11 mouse cellular contexts compared by ENCODE assay signal in genomic region chr7:30289714-30290399, GRCm38 (mm10). TPM values are rescaled to one million over a fixed set of nuclear protein-coding genes. Genes with fewer than 3 reads are reported as not detected.
DNase-seq lines count a peak whose midpoint lies in the region; ATAC-seq lines count a peak whose summit lies in the region.
"Had no signal": no experiment of that assay in that cellular context is flagged by ENCODE, and none has a peak within 500 bp of the region (broad histone marks: within the 10 kb centered on the region; RNA-seq: fewer than 3 reads in every experiment).

No protein-coding gene starts in this region.

- no peaks in the 10 kb centered on the region for H3K27me3 ChIP-seq in neural tube, embryonic 15.5 days (replicated peaks)
- H3K27me3 ChIP-seq in intestine, embryonic 14.5 days (replicated peaks; ENCODE audit: control insufficient read depth, insufficient read depth, low read length), result no peaks in the 10 kb centered on the region
- no peaks in the 10 kb centered on the region for H3K27me3 ChIP-seq in stomach, embryonic 14.5 days (ENCODE audit: control insufficient read depth, insufficient read depth, low read length)

- WGBS in neural tube, embryonic 15.5 days, result 60% methylated on average over 10 of the region's 10 CpGs
- 53% methylated on average over 10 of the region's 10 CpGs for WGBS in intestine, embryonic 14.5 days
- 65% methylated on average over 10 of the region's 10 CpGs for WGBS in stomach, embryonic 14.5 days

- peaks cover 38% of the 10 kb centered on the region for H3K4me1 ChIP-seq in neural tube, embryonic 15.5 days
- H3K4me1 ChIP-seq in intestine, embryonic 14.5 days (replicated peaks; ENCODE audit: control insufficient read depth, insufficient read depth, low read length), result peaks cover 6% of the 10 kb centered on the region
- H3K4me1 ChIP-seq in stomach, embryonic 14.5 days (ENCODE audit: control insufficient read depth, insufficient read depth, low read length), result no peaks in the 10 kb centered on the region

- intact Hi-C loops in heart, postnatal 25 days (cut with DNase I), result no loop called here

- no peak for ATAC-seq in neural tube, embryonic 15.5 days (ENCODE audit: low FRiP score)
- ATAC-seq in intestine, embryonic 14.5 days (replicated peaks; ENCODE audit: low FRiP score, low TSS enrichment, low read depth), result peak; percentile 53; the same call in 1 of the 2 replicates
- peak; percentile 59; the same call in 1 of the 2 replicates for ATAC-seq in stomach, embryonic 14.5 days (ENCODE audit: insufficient number of reproducible peaks, insufficient read depth, low FRiP score, low read depth)
- no peak for ATAC-seq in CD4-positive, CD25-positive, alpha-beta regulatory T cell, adult 4 months
- ATAC-seq: inflammation-experienced regulatory T-cells, adult 6 months had no signal

- no peak overlapping the region for H3K4me3 ChIP-seq in neural tube, embryonic 15.5 days (replicated peaks)
- H3K4me3 ChIP-seq in intestine, embryonic 14.5 days (ENCODE audit: low read depth, low read length), result no peak overlapping the region
- no peak overlapping the region for H3K4me3 ChIP-seq in stomach, embryonic 14.5 days (ENCODE audit: low read depth, low read length)

- peaks cover 15% of the 10 kb centered on the region for H3K36me3 ChIP-seq in neural tube, embryonic 15.5 days
- peaks cover 9% of the 10 kb centered on the region for H3K36me3 ChIP-seq in intestine, embryonic 14.5 days (ENCODE audit: control insufficient read depth, insufficient read depth, low read length)
- no peaks in the 10 kb centered on the region; the same call in 1 of the 2 replicates for H3K36me3 ChIP-seq in stomach, embryonic 14.5 days (ENCODE audit: control insufficient read depth, insufficient read depth, low read length)
- H3K36me3 ChIP-seq: G1E had no signal

- DNase-seq in heart, adult 11 months, result peak; percentile 91
- no peak for DNase-seq in heart, postnatal 25 days (ENCODE audit: low spot score)
- DNase-seq in neural tube, embryonic 10.5 days (ENCODE audit: extremely low spot score, low spot score), result peak; percentile 30
- DNase-seq in intestine, embryonic 14.5 days (ENCODE audit: low spot score), result no peak
- no peak for DNase-seq in spleen, postnatal 36 days (ENCODE audit: low spot score in 2 of 2)

- H3K9me3 ChIP-seq in neural tube, embryonic 15.5 days (replicated peaks), result no peaks in the 10 kb centered on the region
- no peaks in the 10 kb centered on the region for H3K9me3 ChIP-seq in intestine, embryonic 14.5 days (ENCODE audit: control insufficient read depth, low read length)
- H3K9me3 ChIP-seq in stomach, embryonic 14.5 days (ENCODE audit: control insufficient read depth, low read depth, low read length), result no peaks in the 10 kb centered on the region
- H3K9me3 ChIP-seq: G1E; megakaryocyte, embryonic 14.5 days had no signal

- H3K27ac ChIP-seq in neural tube, embryonic 15.5 days (replicated peaks), result no peak overlapping the region; the same call in 1 of the 2 replicates
- 0 out of 2 replicates have a peak overlapping the region, but pooled peaks have one; percentile 35 for H3K27ac ChIP-seq in intestine, embryonic 14.5 days (ENCODE audit: low read depth)
- H3K27ac ChIP-seq in stomach, embryonic 14.5 days (ENCODE audit: low read length), result no peak overlapping the region

- H3K4me2 ChIP-seq in neural tube, embryonic 15.5 days, result no peak overlapping the region
- H3K4me2 ChIP-seq in intestine, embryonic 14.5 days (ENCODE audit: low read length), result no peak overlapping the region
- no peak overlapping the region for H3K4me2 ChIP-seq in stomach, embryonic 14.5 days (replicated peaks; ENCODE audit: low read depth, low read length)

- H3K9ac ChIP-seq in neural tube, embryonic 15.5 days (replicated peaks), result no peak overlapping the region
- no peak overlapping the region for H3K9ac ChIP-seq in intestine, embryonic 14.5 days (ENCODE audit: low read length)
- no peak overlapping the region for H3K9ac ChIP-seq in stomach, embryonic 14.5 days (replicated peaks; ENCODE audit: low read depth, low read length)

RNA-seq across cellular contexts. Expression of gene Clip3, which starts 1.7 kb away (rescaled TPM):
- 1 to 10 TPM; 7.0 to 7.7 TPM for total RNA-seq in heart, postnatal 25 days (2021)
- 82.4 and 89.7 TPM in 2 replicates for polyA plus RNA-seq in neural tube, embryonic 15.5 days (2015; fragmentation: Nextera tagmentation; extraction: Ambion mirVana)
- polyA plus RNA-seq in intestine, embryonic 14.5 days (2014; fragmentation: Nextera tagmentation; extraction: Ambion mirVana), result 41.4 and 46.1 TPM in 2 replicates
- 52.8 and 53.9 TPM in 2 replicates for polyA plus RNA-seq in stomach, embryonic 14.5 days (2014; fragmentation: Nextera tagmentation; extraction: Ambion mirVana)
- 1 to 10 TPM; 5.5 to 6.5 TPM for polyA plus RNA-seq in CD4-positive, CD25-positive, alpha-beta regulatory T cell, adult 4 months (2017; shearing (Covaris generic))
- polyA plus RNA-seq: G1E had no signal

RNA-seq across cellular contexts. Expression of gene Wdr62, which starts 9.6 kb away (rescaled TPM):
- total RNA-seq in heart, postnatal 25 days (2021), result 1 to 10 TPM; 1.1 to 1.8 TPM
- 2.6 and 5.5 TPM in 2 replicates for polyA plus RNA-seq in neural tube, embryonic 15.5 days (2015; fragmentation: Nextera tagmentation; extraction: Ambion mirVana)
- polyA plus RNA-seq in intestine, embryonic 14.5 days (2014; fragmentation: Nextera tagmentation; extraction: Ambion mirVana), result 8.5 and 10.5 TPM in 2 replicates
- polyA plus RNA-seq in stomach, embryonic 14.5 days (2014; fragmentation: Nextera tagmentation; extraction: Ambion mirVana), result 7.9 and 9.8 TPM in 2 replicates
- polyA plus RNA-seq in CD4-positive, CD25-positive, alpha-beta regulatory T cell, adult 4 months (2017; shearing (Covaris generic)), result 1 to 10 TPM; 1.9 to 3.2 TPM

RNA-seq across cellular contexts. Expression of gene Thap8, which starts 10.0 kb away (rescaled TPM):
- total RNA-seq in heart, postnatal 25 days (2021), result not detected
- polyA plus RNA-seq in neural tube, embryonic 15.5 days (2015; fragmentation: Nextera tagmentation; extraction: Ambion mirVana), result 0.86 and 0.93 TPM in 2 replicates
- 0.24 and 0.26 TPM in 2 replicates for polyA plus RNA-seq in intestine, embryonic 14.5 days (2014; fragmentation: Nextera tagmentation; extraction: Ambion mirVana)
- 0.25 and 0.34 TPM in 2 replicates for polyA plus RNA-seq in stomach, embryonic 14.5 days (2014; fragmentation: Nextera tagmentation; extraction: Ambion mirVana)
- polyA plus RNA-seq in CD4-positive, CD25-positive, alpha-beta regulatory T cell, adult 4 months (2017; shearing (Covaris generic)), result 1 to 10 TPM in 1 of 2 experiments, not detected in 1; 1.6 TPM

RNA-seq across cellular contexts. Expression of gene Alkbh6, which starts 18.7 kb away (rescaled TPM):
- 10 to 100 TPM; 23.1 to 24.6 TPM for total RNA-seq in heart, postnatal 25 days (2021)
- polyA plus RNA-seq in neural tube, embryonic 15.5 days (2015; fragmentation: Nextera tagmentation; extraction: Ambion mirVana), result 131 and 141 TPM in 2 replicates
- 70.7 and 79.3 TPM in 2 replicates for polyA plus RNA-seq in intestine, embryonic 14.5 days (2014; fragmentation: Nextera tagmentation; extraction: Ambion mirVana)
- polyA plus RNA-seq in stomach, embryonic 14.5 days (2014; fragmentation: Nextera tagmentation; extraction: Ambion mirVana), result 70.1 and 76.2 TPM in 2 replicates
- polyA plus RNA-seq in CD4-positive, CD25-positive, alpha-beta regulatory T cell, adult 4 months (2017; shearing (Covaris generic)), result 100 to 1,000 TPM; 179 to 205 TPM

RNA-seq across cellular contexts. Expression of gene Syne4, which starts 24.8 kb away (rescaled TPM):
- total RNA-seq in heart, postnatal 25 days (2021), result 1 to 10 TPM in 1 of 2 experiments, under 1 TPM in 1; 0.65 to 1.3 TPM
- 18.9 and 24.7 TPM in 2 replicates for polyA plus RNA-seq in neural tube, embryonic 15.5 days (2015; fragmentation: Nextera tagmentation; extraction: Ambion mirVana)
- 52.2 and 60.5 TPM in 2 replicates for polyA plus RNA-seq in intestine, embryonic 14.5 days (2014; fragmentation: Nextera tagmentation; extraction: Ambion mirVana)
- 49.0 and 53.2 TPM in 2 replicates for polyA plus RNA-seq in stomach, embryonic 14.5 days (2014; fragmentation: Nextera tagmentation; extraction: Ambion mirVana)
- 10 to 100 TPM in 1 of 2 experiments, 1 to 10 TPM in 1; 9.2 to 16.8 TPM for polyA plus RNA-seq in CD4-positive, CD25-positive, alpha-beta regulatory T cell, adult 4 months (2017; shearing (Covaris generic))

Comparison
In these comparisons a context has a peak if more than half of its experiments do, and no peak if none do; other contexts are left out.
1. DNase-seq: peak in heart, adult 11 months (single experiment) and neural tube, embryonic 10.5 days (single experiment); none in heart, postnatal 25 days (single experiment), intestine, embryonic 14.5 days (single experiment) and spleen, postnatal 36 days (0 of 2).
2. ATAC-seq: peak in intestine, embryonic 14.5 days (single experiment) and stomach, embryonic 14.5 days (single experiment); none in neural tube, embryonic 15.5 days (single experiment) and CD4-positive, CD25-positive, alpha-beta regulatory T cell, adult 4 months (single experiment).